Mouse (Mus musculus): Measurements from ENCODE around the gene Pdzrn3. TPM values are rescaled to one million over a fixed set of nuclear protein-coding genes. Genes with fewer than 3 reads are reported as not detected.

Gene Pdzrn3
- total and polyA plus RNA-seq, 3 experiments = 0.33 TPM; not detected in 2

GRCm38 (mm10) chr6:101306834-101307233 is 70.9 kb downstream of the Pdzrn3 start:
- peaks cover 57% of the 10 kb centered on the region for H3K9me3 ChIP-seq (replicated peaks)
- ATAC-seq (ENCODE audit: extremely low read depth, insufficient number of reproducible peaks, low FRiP score, poor library complexity, severe bottlenecking) = no peak

GRCm38 (mm10) chr6:101305543-101305942 is 72.2 kb downstream of the Pdzrn3 start:
- TF ChIP-seq CTCF (IDR thresholded peaks at IDR 0.05; ENCODE audit: low read depth, low read length) = no peak
- TF ChIP-seq GATA1 (IDR thresholded peaks at IDR 0.05; ENCODE audit: borderline replicate concordance, low read length) = no peak
- no peak for TF ChIP-seq GATA2 (IDR thresholded peaks at IDR 0.05; ENCODE audit: borderline replicate concordance, low read depth, low read length)
- no peak for TF ChIP-seq TAL1 (conservative IDR thresholded peaks at IDR 0.05; ENCODE audit: low read depth, low read length)
- TF ChIP-seq POLR2AphosphoS5 (IDR thresholded peaks at IDR 0.05; ENCODE audit: insufficient replicate concordance, low read depth, low read length) = no peak
- no peak for DNase-seq (ENCODE audit: low spot score)
- Histone ChIP-seq H3K4me1 (ENCODE audit: insufficient read depth, low read depth, low read length) (no peaks in the 10 kb centered on the region), H3K9me3 (replicated peaks) (peaks cover 58% of the 10 kb centered on the region), H3K36me3 (replicated peaks) (no peaks in the 10 kb centered on the region), H3K27me3 (ENCODE audit: insufficient read depth, low read length) (no peaks in the 10 kb centered on the region; the same call in 1 of the 2 replicates), H3K4me3 (ENCODE audit: low read depth, low read length) (no peak overlapping the region)
- ATAC-seq (ENCODE audit: extremely low read depth, insufficient number of reproducible peaks, low FRiP score, poor library complexity, severe bottlenecking) = no peak

More at GRCm38 (mm10) chr6:101306834-101307233, 70.9 kb downstream of the Pdzrn3 start:
- TF ChIP-seq TAL1 (conservative IDR thresholded peaks at IDR 0.05; ENCODE audit: low read depth, low read length) (no peak), GATA1 (IDR thresholded peaks at IDR 0.05; ENCODE audit: borderline replicate concordance, low read length) (no peak), CTCF (IDR thresholded peaks at IDR 0.05; ENCODE audit: low read depth, low read length) (no peak), POLR2AphosphoS5 (IDR thresholded peaks at IDR 0.05; ENCODE audit: insufficient replicate concordance, low read depth, low read length) (no peak), GATA2 (IDR thresholded peaks at IDR 0.05; ENCODE audit: borderline replicate concordance, low read depth, low read length) (no peak)
- no peak for DNase-seq (ENCODE audit: low spot score)
- Histone ChIP-seq H3K4me3 (ENCODE audit: low read depth, low read length) (no peak overlapping the region), H3K36me3 (replicated peaks) (no peaks in the 10 kb centered on the region), H3K27me3 (ENCODE audit: insufficient read depth, low read length) (no peaks in the 10 kb centered on the region; the same call in 1 of the 2 replicates), H3K4me1 (ENCODE audit: insufficient read depth, low read depth, low read length) (no peaks in the 10 kb centered on the region)

GRCm38 (mm10) chr6:101303959-101304738 is 73.5 kb downstream of the Pdzrn3 start:
- no peak for TF ChIP-seq TAL1 (conservative IDR thresholded peaks at IDR 0.05; ENCODE audit: low read depth, low read length)
- TF ChIP-seq POLR2AphosphoS5 (IDR thresholded peaks at IDR 0.05; ENCODE audit: insufficient replicate concordance, low read depth, low read length) = no peak
- no peak for TF ChIP-seq GATA1 (IDR thresholded peaks at IDR 0.05; ENCODE audit: borderline replicate concordance, low read length)
- no peak for TF ChIP-seq GATA2 (IDR thresholded peaks at IDR 0.05; ENCODE audit: borderline replicate concordance, low read depth, low read length)
- no peak for TF ChIP-seq CTCF (IDR thresholded peaks at IDR 0.05; ENCODE audit: low read depth, low read length)
- Histone ChIP-seq H3K4me3 (ENCODE audit: low read depth, low read length) (no peak overlapping the region; the same call in 1 of the 2 replicates), H3K27me3 (ENCODE audit: insufficient read depth, low read length) (no peaks in the 10 kb centered on the region; the same call in 1 of the 2 replicates), H3K36me3 (replicated peaks) (no peaks in the 10 kb centered on the region), H3K4me1 (ENCODE audit: insufficient read depth, low read depth, low read length) (no peaks in the 10 kb centered on the region), H3K9me3 (replicated peaks) (peaks cover 53% of the 10 kb centered on the region)
- ATAC-seq (ENCODE audit: extremely low read depth, insufficient number of reproducible peaks, low FRiP score, poor library complexity, severe bottlenecking) = no peak
- no peak for DNase-seq (ENCODE audit: low spot score)

GRCm38 (mm10) chr6:101303501-101303900 is 74.2 kb downstream of the Pdzrn3 start:
- DNase-seq (ENCODE audit: low spot score) (no peak), ATAC-seq (ENCODE audit: extremely low read depth, insufficient number of reproducible peaks, low FRiP score, poor library complexity, severe bottlenecking) (no peak)
- no peak for TF ChIP-seq POLR2AphosphoS5 (IDR thresholded peaks at IDR 0.05; ENCODE audit: insufficient replicate concordance, low read depth, low read length)
- TF ChIP-seq TAL1 (conservative IDR thresholded peaks at IDR 0.05; ENCODE audit: low read depth, low read length) = no peak
- no peak for TF ChIP-seq GATA1 (IDR thresholded peaks at IDR 0.05; ENCODE audit: borderline replicate concordance, low read length)
- TF ChIP-seq GATA2 (IDR thresholded peaks at IDR 0.05; ENCODE audit: borderline replicate concordance, low read depth, low read length) = no peak
- TF ChIP-seq CTCF (IDR thresholded peaks at IDR 0.05; ENCODE audit: low read depth, low read length) = no peak
- no peaks in the 10 kb centered on the region for H3K36me3 ChIP-seq (replicated peaks)
- H3K4me1 ChIP-seq (ENCODE audit: insufficient read depth, low read depth, low read length) = no peaks in the 10 kb centered on the region
- H3K9me3 ChIP-seq (replicated peaks) = peaks cover 52% of the 10 kb centered on the region
- no peak overlapping the region for H3K4me3 ChIP-seq (ENCODE audit: low read depth, low read length)
- H3K27me3 ChIP-seq (ENCODE audit: insufficient read depth, low read length) = no peaks in the 10 kb centered on the region; the same call in 1 of the 2 replicates

GRCm38 (mm10) chr6:101301154-101301553 is 76.5 kb downstream of the Pdzrn3 start:
- no peak for DNase-seq (ENCODE audit: low spot score)
- Histone ChIP-seq H3K36me3 (replicated peaks) (no peaks in the 10 kb centered on the region), H3K9me3 (replicated peaks) (peaks cover 51% of the 10 kb centered on the region), H3K27me3 (ENCODE audit: insufficient read depth, low read length) (no peaks in the 10 kb centered on the region; the same call in 1 of the 2 replicates), H3K4me1 (ENCODE audit: insufficient read depth, low read depth, low read length) (no peaks in the 10 kb centered on the region), H3K4me3 (ENCODE audit: low read depth, low read length) (no peak overlapping the region)
- ATAC-seq (ENCODE audit: extremely low read depth, insufficient number of reproducible peaks, low FRiP score, poor library complexity, severe bottlenecking) = no peak
- TF ChIP-seq GATA2 (IDR thresholded peaks at IDR 0.05; ENCODE audit: borderline replicate concordance, low read depth, low read length) (no peak), TAL1 (conservative IDR thresholded peaks at IDR 0.05; ENCODE audit: low read depth, low read length) (no peak), CTCF (IDR thresholded peaks at IDR 0.05; ENCODE audit: low read depth, low read length) (no peak), GATA1 (IDR thresholded peaks at IDR 0.05; ENCODE audit: borderline replicate concordance, low read length) (no peak), POLR2AphosphoS5 (IDR thresholded peaks at IDR 0.05; ENCODE audit: insufficient replicate concordance, low read depth, low read length) (no peak)

GRCm38 (mm10) chr6:101299434-101299833 is 78.3 kb downstream of the Pdzrn3 start:
- Histone ChIP-seq H3K36me3 (replicated peaks) (no peaks in the 10 kb centered on the region), H3K27me3 (ENCODE audit: insufficient read depth, low read length) (no peaks in the 10 kb centered on the region; the same call in 1 of the 2 replicates), H3K9me3 (replicated peaks) (peaks cover 54% of the 10 kb centered on the region), H3K4me1 (ENCODE audit: insufficient read depth, low read depth, low read length) (no peaks in the 10 kb centered on the region), H3K4me3 (ENCODE audit: low read depth, low read length) (no peak overlapping the region)
- ATAC-seq (ENCODE audit: extremely low read depth, insufficient number of reproducible peaks, low FRiP score, poor library complexity, severe bottlenecking) (no peak), DNase-seq (ENCODE audit: low spot score) (no peak)
- TF ChIP-seq TAL1 (conservative IDR thresholded peaks at IDR 0.05; ENCODE audit: low read depth, low read length) = no peak
